Mouse (Mus musculus) lung, adult 2 months (tissue): ENCODE data around the gene Tent4a.

Experiments
- CTCF ChIP-seq: fragments of 200-500 bp; IDR thresholded peaks from 2 replicates; pipeline ENCODE4 v1.5.1; 2011; ENCODE audit warnings: mild to moderate bottlenecking, low read length, control low read depth; ENCODE audit not compliant: insufficient read depth
- POLR2A ChIP-seq: fragments of 200-500 bp; IDR thresholded peaks from 2 replicates; pipeline ENCODE4 v1.6.1; 2011; ENCODE audit warnings: low read depth, mild to moderate bottlenecking, control low read depth, low read length, borderline replicate concordance; ENCODE audit errors: extremely low read depth

DNA sequence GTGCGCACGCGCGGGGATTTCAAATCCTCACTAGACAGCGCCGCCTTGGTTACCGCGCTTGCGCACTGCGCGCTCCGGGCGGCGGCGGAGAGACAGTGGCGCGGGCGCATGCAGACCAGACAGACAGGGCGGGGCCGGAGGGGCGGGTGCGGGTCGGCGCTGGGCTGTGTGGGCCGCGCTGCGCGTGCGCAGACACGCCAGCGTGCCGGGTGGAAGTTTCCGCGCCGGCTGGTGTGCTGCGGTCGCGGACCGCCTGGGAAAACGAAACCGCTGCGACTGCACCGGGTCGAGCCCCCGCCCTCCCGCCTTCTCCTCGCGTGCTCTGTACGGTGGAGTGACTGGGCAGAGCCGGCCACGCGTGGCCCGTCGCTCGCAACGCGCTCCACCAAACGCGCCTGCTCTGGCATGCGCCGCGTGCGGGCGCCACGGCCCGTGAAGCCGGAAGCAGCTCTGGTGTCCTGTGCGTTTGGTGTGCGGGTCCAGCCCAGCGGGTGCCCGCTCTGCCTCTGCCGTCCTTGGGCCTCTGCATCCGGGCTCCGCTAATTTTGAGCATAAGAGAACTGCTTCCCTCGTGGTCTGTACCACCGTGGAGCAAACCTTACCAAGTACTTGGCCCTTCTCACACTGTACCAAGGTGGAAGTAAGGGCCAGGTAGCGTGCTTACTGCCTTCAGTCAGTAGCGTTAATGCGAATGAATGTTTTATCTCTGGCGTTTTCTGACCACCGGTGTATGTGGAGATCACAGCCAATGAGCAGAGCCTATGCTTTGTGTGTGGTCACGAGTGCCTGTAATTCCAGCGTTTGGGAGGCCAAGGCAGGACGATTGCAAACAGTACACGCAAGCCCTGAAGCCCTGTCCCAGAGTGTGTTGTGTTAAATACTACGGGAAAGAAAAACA, 486 bp upstream of the Tent4a start:
- TF ChIP-seq CTCF (no peak), POLR2A (peak; percentile 60; the same call in 1 of the 2 replicates)
